Mouse (Mus musculus) erythroblast, embryonic 14.5 days (primary cell): ENCODE measurements around the gene Mmrn2. TPM values are rescaled to one million over a fixed set of nuclear protein-coding genes. Genes with fewer than 3 reads are reported as not detected.

Experiments
- H3K27me3 ChIP-seq: 2 replicates; pipeline ENCODE4 v1.6.1; 2012; ENCODE audit warnings: inconsistent platforms; ENCODE audit not compliant: control insufficient read depth
- H3K36me3 ChIP-seq: 2 replicates; pipeline ENCODE4 v1.6.1; 2012; ENCODE audit warnings: mild to moderate bottlenecking, inconsistent platforms; ENCODE audit not compliant: control insufficient read depth
- H3K4me1 ChIP-seq: 2 replicates; pipeline ENCODE4 v1.6.1; 2012; ENCODE audit warnings: inconsistent platforms; ENCODE audit not compliant: control insufficient read depth
- H3K4me3 ChIP-seq: replicated peaks from 2 replicates; pipeline ENCODE3; 2012; ENCODE audit warnings: moderate library complexity, mild to moderate bottlenecking, inconsistent platforms
- H3K9me3 ChIP-seq: 2 replicates; pipeline ENCODE4 v1.6.1; 2012; ENCODE audit warnings: low read length, inconsistent platforms, mixed read lengths; ENCODE audit not compliant: control insufficient read depth
- GATA1 ChIP-seq: IDR thresholded peaks from 2 replicates; pipeline ENCODE4 v1.6.1; 2012; ENCODE audit warnings: low read length, inconsistent platforms, mixed read lengths
- TAL1 ChIP-seq: IDR thresholded peaks from 3 replicates; pipeline ENCODE4 v1.6.1; 2012; ENCODE audit warnings: low read length, inconsistent platforms, mixed read lengths
- polyA plus RNA-seq: library from polyadenylated mRNA; stranded (reverse); fragments of >175 nt; gene quantifications from 2 replicates; pipeline ENCODE4 v1.2.3, GENCODE M21; 2012

Mmrn2 gene
- polyA plus RNA-seq, 1 experiment: not detected

GRCm38 (mm10) chr14:34345771-34346566, 29.3 kb upstream of the Mmrn2 start:
- no peaks in the 10 kb centered on the region for H3K27me3 ChIP-seq
- no peaks in the 10 kb centered on the region for H3K9me3 ChIP-seq
- H3K4me3 ChIP-seq: no peak overlapping the region
- no peak for TF ChIP-seq TAL1
- TF ChIP-seq GATA1: no peak
- no peaks in the 10 kb centered on the region for H3K4me1 ChIP-seq
- H3K36me3 ChIP-seq: peaks cover 16% of the 10 kb centered on the region

GRCm38 (mm10) chr14:34347084-34347483, 28.2 kb upstream of the Mmrn2 start:
- TF ChIP-seq TAL1 (no peak), GATA1 (no peak)

GRCm38 (mm10) chr14:34348301-34348700, 27.0 kb upstream of the Mmrn2 start:
- Histone ChIP-seq H3K27me3 (no peaks in the 10 kb centered on the region), H3K36me3 (peaks cover 6% of the 10 kb centered on the region), H3K4me1 (no peaks in the 10 kb centered on the region), H3K4me3 (no peak overlapping the region), H3K9me3 (no peaks in the 10 kb centered on the region)
- TF ChIP-seq TAL1: no peak
- no peak for TF ChIP-seq GATA1

More at GRCm38 (mm10) chr14:34347084-34347483, 28.2 kb upstream of the Mmrn2 start:
- Histone ChIP-seq H3K4me3 (no peak overlapping the region), H3K27me3 (no peaks in the 10 kb centered on the region), H3K36me3 (peaks cover 11% of the 10 kb centered on the region), H3K4me1 (no peaks in the 10 kb centered on the region), H3K9me3 (no peaks in the 10 kb centered on the region)

GRCm38 (mm10) chr14:34349007-34349406, 26.3 kb upstream of the Mmrn2 start:
- TF ChIP-seq TAL1 (no peak), GATA1 (no peak)
- H3K9me3 ChIP-seq: no peaks in the 10 kb centered on the region
- H3K4me1 ChIP-seq: no peaks in the 10 kb centered on the region
- no peak overlapping the region for H3K4me3 ChIP-seq
- H3K36me3 ChIP-seq: peaks cover 3% of the 10 kb centered on the region; the same call in 1 of the 2 replicates
- H3K27me3 ChIP-seq: no peaks in the 10 kb centered on the region

GRCm38 (mm10) chr14:34351660-34352059, 23.6 kb upstream of the Mmrn2 start:
- Histone ChIP-seq H3K36me3 (no peaks in the 10 kb centered on the region), H3K9me3 (no peaks in the 10 kb centered on the region), H3K4me3 (no peak overlapping the region), H3K27me3 (no peaks in the 10 kb centered on the region), H3K4me1 (0 out of 2 replicates have a peak, but pooled peaks cover 2% of the 10 kb centered on the region)
- TF ChIP-seq TAL1: no peak
- no peak for TF ChIP-seq GATA1

GRCm38 (mm10) chr14:34352523-34352922, 22.7 kb upstream of the Mmrn2 start:
- no peaks in the 10 kb centered on the region for H3K36me3 ChIP-seq
- no peaks in the 10 kb centered on the region for H3K27me3 ChIP-seq
- 0 out of 2 replicates have a peak, but pooled peaks cover 2% of the 10 kb centered on the region for H3K4me1 ChIP-seq
- no peaks in the 10 kb centered on the region for H3K9me3 ChIP-seq
- no peak overlapping the region for H3K4me3 ChIP-seq
- no peak for TF ChIP-seq GATA1
- TF ChIP-seq TAL1: no peak

- Histone ChIP-seq H3K4me1 (0 out of 2 replicates have a peak, but pooled peaks cover 2% of the 10 kb centered on the region), H3K4me3 (no peak overlapping the region), H3K9me3 (no peaks in the 10 kb centered on the region), H3K27me3 (no peaks in the 10 kb centered on the region), H3K36me3 (no peaks in the 10 kb centered on the region)
- TF ChIP-seq TAL1 (no peak), GATA1 (no peak)
Measured at GRCm38 (mm10) chr14:34353326-34353725, 21.9 kb upstream of the Mmrn2 start.

- Histone ChIP-seq H3K9me3 (no peaks in the 10 kb centered on the region), H3K4me1 (0 out of 2 replicates have a peak, but pooled peaks cover 2% of the 10 kb centered on the region), H3K36me3 (no peaks in the 10 kb centered on the region), H3K27me3 (no peaks in the 10 kb centered on the region), H3K4me3 (no peak overlapping the region)
- TF ChIP-seq GATA1: no peak
- TF ChIP-seq TAL1: no peak
Measured at GRCm38 (mm10) chr14:34354456-34354855, 20.8 kb upstream of the Mmrn2 start.

DNA sequence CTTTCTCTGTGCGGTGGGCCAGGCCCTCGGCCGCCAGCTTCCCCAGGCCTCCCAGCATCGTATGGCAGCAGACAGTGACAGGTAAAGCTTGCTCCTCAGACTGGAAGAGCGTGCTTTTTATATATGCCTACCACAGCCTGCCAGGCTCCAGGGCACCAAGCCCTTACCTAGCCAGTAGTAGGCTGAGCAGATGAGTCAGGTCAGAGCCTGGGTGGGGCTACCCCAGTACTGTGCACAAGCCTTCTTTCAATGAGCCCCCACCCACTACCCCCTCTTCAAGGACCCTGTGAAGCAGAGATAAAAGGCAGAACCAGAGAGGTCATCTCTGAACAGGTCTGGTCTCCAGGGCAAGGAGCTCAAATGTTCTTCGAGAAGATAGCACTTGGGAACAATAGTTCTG, 20.0 kb upstream of the Mmrn2 start, which contains the start of gene Fam25c:
Fam25c (minus strand) TSS at position 133 of the 400 bp plus-strand sequence.
- H3K36me3 ChIP-seq: no peaks in the 10 kb centered on the region
- 0 out of 2 replicates have a peak, but pooled peaks cover 2% of the 10 kb centered on the region for H3K4me1 ChIP-seq
- TF ChIP-seq TAL1 (no peak), GATA1 (no peak)
- H3K9me3 ChIP-seq: no peaks in the 10 kb centered on the region
- H3K4me3 ChIP-seq: no peak within 1 kb of the TSS
- H3K27me3 ChIP-seq: no peaks in the 10 kb centered on the region
